Mouse (Mus musculus): ENCODE results near the gene Cir1.

DNA sequence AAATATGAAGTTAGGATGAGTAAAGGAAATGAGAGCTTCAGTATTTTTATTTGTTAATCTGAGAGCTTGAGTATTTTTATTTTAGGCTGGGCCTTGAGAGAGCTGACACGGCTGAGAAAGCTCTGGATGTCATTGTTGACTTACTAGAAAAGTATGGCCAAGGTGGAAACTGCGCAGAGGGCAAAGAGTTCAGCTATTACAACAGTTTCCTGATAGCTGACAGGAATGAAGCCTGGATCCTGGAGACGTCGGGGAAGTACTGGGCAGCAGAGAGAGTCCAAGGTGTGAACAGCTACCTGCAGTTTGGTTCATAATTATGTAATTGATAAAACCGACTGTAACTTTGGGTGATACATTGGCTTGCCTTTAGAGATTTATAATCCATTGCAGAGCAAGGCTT is 6.7 kb upstream of the Cir1 start:
- no peak for TF ChIP-seq POLR2A (IDR thresholded peaks at IDR 0.05; ENCODE audit: borderline replicate concordance, low read depth, low read length)
- no peak for TF ChIP-seq CTCF (IDR thresholded peaks at IDR 0.05; ENCODE audit: low read depth, low read length)

Measured in bone marrow macrophage, adult 2 months (primary cell).